Mouse (Mus musculus): ENCODE results near the gene Slc28a3.

Slc28a3 gene

GRCm38 (mm10) chr13:58610716-58611115 lies at the start of gene Slc28a3:
TSS of gene Slc28a3 (minus strand) at chr13:58610877.
- DNase-seq (ENCODE audit: low spot score): no peak

- DNase-seq (ENCODE audit: low spot score): no peak
These were observed 47.3 kb upstream of the Slc28a3 start for GRCm38 (mm10) chr13:58657987-58658386.

GRCm38 (mm10) chr13:58656885-58657284 lies 46.2 kb upstream of the Slc28a3 start:
- DNase-seq (ENCODE audit: low spot score): no peak

- DNase-seq (ENCODE audit: low spot score): no peak
These were observed 44.9 kb upstream of the Slc28a3 start for GRCm38 (mm10) chr13:58655552-58655951.

- DNase-seq (ENCODE audit: low spot score): no peak
These were observed 29.7 kb upstream of the Slc28a3 start for GRCm38 (mm10) chr13:58640330-58640729.

- DNase-seq (ENCODE audit: low spot score): peak; percentile 78
These were observed 28.3 kb upstream of the Slc28a3 start for GRCm38 (mm10) chr13:58638950-58639349.

GRCm38 (mm10) chr13:58637360-58638002 lies 26.8 kb upstream of the Slc28a3 start:
- peak; percentile 63 for DNase-seq (ENCODE audit: low spot score)

GRCm38 (mm10) chr13:58633887-58634286 lies 23.2 kb upstream of the Slc28a3 start:
- no peak for DNase-seq (ENCODE audit: low spot score)

GRCm38 (mm10) chr13:58630756-58631155 lies 20.1 kb upstream of the Slc28a3 start:
- no peak for DNase-seq (ENCODE audit: low spot score)

GRCm38 (mm10) chr13:58629365-58630050 lies 18.8 kb upstream of the Slc28a3 start:
- DNase-seq (ENCODE audit: low spot score): no peak

- no peak for DNase-seq (ENCODE audit: low spot score)
These were observed 12.0 kb upstream of the Slc28a3 start for GRCm38 (mm10) chr13:58622647-58623046.

GRCm38 (mm10) chr13:58619301-58619700 lies 8.6 kb upstream of the Slc28a3 start:
- DNase-seq (ENCODE audit: low spot score): no peak

- no peak for DNase-seq (ENCODE audit: low spot score)
These were observed 618 bp downstream of the Slc28a3 start for GRCm38 (mm10) chr13:58610059-58610458.

GRCm38 (mm10) chr13:58601201-58601855 lies 9.3 kb downstream of the Slc28a3 start:
- no peak for DNase-seq (ENCODE audit: low spot score)

- no peak for DNase-seq (ENCODE audit: low spot score)
These were observed 12.1 kb downstream of the Slc28a3 start for GRCm38 (mm10) chr13:58598578-58598977.

- DNase-seq (ENCODE audit: low spot score): no peak
These were observed 17.5 kb downstream of the Slc28a3 start for GRCm38 (mm10) chr13:58593129-58593528.

GRCm38 (mm10) chr13:58591912-58592311 lies 18.8 kb downstream of the Slc28a3 start:
- no peak for DNase-seq (ENCODE audit: low spot score)

GRCm38 (mm10) chr13:58590630-58591029 lies 20.0 kb downstream of the Slc28a3 start:
- peak; percentile 12 for DNase-seq (ENCODE audit: low spot score)

- DNase-seq (ENCODE audit: low spot score): peak; percentile 78
These were observed 21.2 kb downstream of the Slc28a3 start for GRCm38 (mm10) chr13:58589517-58589858.

GRCm38 (mm10) chr13:58588655-58589516 lies 21.8 kb downstream of the Slc28a3 start:
- DNase-seq (ENCODE audit: low spot score): peak; percentile 4

GRCm38 (mm10) chr13:58587962-58588361 lies 22.7 kb downstream of the Slc28a3 start:
- no peak for DNase-seq (ENCODE audit: low spot score)

- no peak for DNase-seq (ENCODE audit: low spot score)
These were observed 44.5 kb downstream of the Slc28a3 start for GRCm38 (mm10) chr13:58566181-58566580.
